Mouse (Mus musculus) CD4-positive naive resting alpha-beta T cell, adult 76 days (primary cell): Measurements from ENCODE around the gene Ppp1r21. TPM values are rescaled to one million over a fixed set of nuclear protein-coding genes. Genes with fewer than 3 reads are reported as not detected.

Source experiments
- total RNA-seq: library from RNA; stranded (reverse); gene quantifications from one replicate; pipeline ENCODE4 v1.2.4, GENCODE M21; 2023

The Ppp1r21 gene
- total RNA-seq = 67.9 TPM

GRCm38 (mm10) chr17:88529519-88530235 is at the start of gene Ppp1r21:
Ppp1r21 (plus strand) TSS chr17:88530118.

DNA sequence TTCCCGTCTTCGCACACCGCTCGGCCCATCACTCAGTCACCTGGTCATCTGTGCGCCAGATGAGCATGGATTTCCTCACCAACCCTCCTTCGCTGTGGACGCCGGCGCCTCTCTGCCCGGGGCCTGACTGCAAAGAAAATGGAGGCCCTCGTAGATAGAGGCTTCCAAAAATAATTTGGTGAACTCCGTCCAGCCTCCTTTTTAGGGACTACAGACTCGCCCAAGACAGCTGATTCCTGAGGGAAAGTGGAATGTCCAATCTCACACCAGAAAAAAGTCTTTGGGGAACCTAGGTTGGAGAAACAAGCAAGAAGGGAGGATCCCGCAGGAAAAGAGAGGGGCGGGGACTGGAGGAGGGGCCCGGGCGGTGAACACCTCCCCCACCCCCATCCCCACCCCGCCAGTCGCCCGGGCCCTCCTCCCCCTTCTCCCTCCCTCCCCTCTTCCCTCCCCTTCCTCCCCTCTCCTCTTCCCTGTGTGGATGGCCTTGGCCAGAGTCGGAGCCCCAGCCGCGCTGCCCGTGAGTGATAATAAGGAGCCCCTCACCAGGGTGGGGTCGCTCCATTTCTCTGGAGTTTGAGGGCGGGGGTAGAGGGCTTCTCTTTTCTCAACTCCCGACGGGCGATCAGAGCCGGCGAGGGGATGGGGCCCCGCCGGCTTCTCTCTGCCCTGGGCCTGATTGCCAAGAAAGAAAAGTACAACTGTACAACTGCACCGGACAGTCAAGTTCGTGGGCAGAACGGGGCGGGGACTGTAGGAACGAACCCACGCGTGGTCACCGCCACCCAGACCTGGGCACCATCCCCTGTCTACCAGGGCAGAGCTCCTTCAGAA is 67.5 kb downstream of the Ppp1r21 start, which contains the start of gene Ston1:
Gene Ston1 (plus strand): TSS at position 463 of the 834 bp plus-strand sequence.

Other genes with a start within 250 kb of the Ppp1r21 start
- 51.4 TPM for gene Foxn2, start 89.4 kb upstream of the Ppp1r21 start, total RNA-seq
- 5.3 TPM for gene Ston1, start 67.6 kb downstream of the Ppp1r21 start, total RNA-seq
- gene Gtf2a1l, start 138.5 kb downstream of the Ppp1r21 start, total RNA-seq = not detected